Mouse (Mus musculus) stomach, postnatal 0 days (tissue): ENCODE measurements around the gene Fbxl17. TPM values are rescaled to one million over a fixed set of nuclear protein-coding genes. Genes with fewer than 3 reads are reported as not detected.

Experiments
- ATAC-seq: fragments of 200-750 bp; cut with Nextera tagmentation; 2 replicates; pipeline ENCODE4 v1.8.0; 2017; ENCODE audit not compliant: low FRiP score, low TSS enrichment
- DNase-seq: peaks from one replicate; pipeline ENCODE4 v3.0.0-alpha.2; 2016; ENCODE audit warnings: low spot score
- H3K27ac ChIP-seq: fragments of 300-500 bp; sonication (generic); replicated peaks from 2 replicates; pipeline ENCODE4 v1.5.1; 2014; ENCODE audit warnings: mild to moderate bottlenecking, control low read depth
- H3K27me3 ChIP-seq: fragments of 300-500 bp; sonication (generic); 2 replicates; pipeline ENCODE4 v1.6.1; 2014; ENCODE audit warnings: low read length; ENCODE audit not compliant: control insufficient read depth, insufficient read depth
- H3K36me3 ChIP-seq: fragments of 300-500 bp; sonication (generic); 2 replicates; pipeline ENCODE4 v1.6.1; 2014; ENCODE audit warnings: low read length, mixed read lengths; ENCODE audit not compliant: control insufficient read depth, insufficient read depth
- H3K4me1 ChIP-seq: fragments of 300-500 bp; sonication (generic); replicated peaks from 2 replicates; pipeline ENCODE4 v1.6.1; 2014; ENCODE audit warnings: antibody characterized with exemption; ENCODE audit not compliant: control insufficient read depth, insufficient read depth
- H3K4me2 ChIP-seq: fragments of 300-500 bp; sonication (generic); replicated peaks from 2 replicates; pipeline ENCODE4 v1.6.1; 2014; ENCODE audit warnings: low read depth, mild to moderate bottlenecking, control low read depth, moderate library complexity
- H3K4me3 ChIP-seq: fragments of 300-500 bp; sonication (generic); 2 replicates; pipeline ENCODE4 v1.5.1; 2014; ENCODE audit warnings: low read depth, low read length, control low read depth
- H3K9ac ChIP-seq: fragments of 300-500 bp; sonication (generic); 2 replicates; pipeline ENCODE4 v1.6.1; 2014; ENCODE audit warnings: mild to moderate bottlenecking, low read length, control low read depth, mixed read lengths
- H3K9me3 ChIP-seq: fragments of 300-500 bp; sonication (generic); 2 replicates; pipeline ENCODE4 v1.6.1; 2016; ENCODE audit warnings: low read length; ENCODE audit not compliant: control insufficient read depth
- CTCF ChIP-seq: IDR thresholded peaks from 2 replicates; pipeline ENCODE4 v1.5.1; 2016; ENCODE audit warnings: antibody characterized with exemption, low read depth, mild to moderate bottlenecking, moderate library complexity
- EP300 ChIP-seq: optimal IDR thresholded peaks from 2 replicates; pipeline ENCODE3; 2016; ENCODE audit warnings: antibody characterized with exemption
- WGBS: fragments of 180-500 bp; shearing (Covaris S2); extraction: QIAGEN DNeasy Blood & Tissue Kit; methylation state at CpG from one replicate; pipeline ENCODE4 v1.1.7; 2014; 5-methylcytosine and 5-hydroxymethylcytosine counted together
- polyA plus RNA-seq: library from polyadenylated mRNA; unstranded; fragments of >200 nt; fragmentation: Nextera tagmentation; extraction: Ambion mirVana; gene quantifications from 2 replicates; pipeline ENCODE4 v1.2.1, GENCODE M21; 2015

Gene Fbxl17
- polyA plus RNA-seq, 1 experiment from 2014 or later, result 3.6 TPM

GRCm38 (mm10) chr17:63272914-63273313 lies 226.9 kb downstream of the Fbxl17 start:
- H3K36me3 ChIP-seq, result no peaks in the 10 kb centered on the region
- TF ChIP-seq EP300, result no peak
- TF ChIP-seq CTCF, result no peak
- H3K9ac ChIP-seq, result no peak overlapping the region
- no peaks in the 10 kb centered on the region for H3K9me3 ChIP-seq
- no peaks in the 10 kb centered on the region for H3K27me3 ChIP-seq
- no peak overlapping the region for H3K4me2 ChIP-seq
- no peak overlapping the region for H3K4me3 ChIP-seq
- ATAC-seq, result no peak
- no peak for DNase-seq
- no peaks in the 10 kb centered on the region for H3K4me1 ChIP-seq
- no peak overlapping the region for H3K27ac ChIP-seq

GRCm38 (mm10) chr17:63271000-63271399 lies 228.8 kb downstream of the Fbxl17 start:
- no peak for ATAC-seq
- no peaks in the 10 kb centered on the region for H3K9me3 ChIP-seq
- no peak overlapping the region for H3K27ac ChIP-seq
- H3K4me3 ChIP-seq, result no peak overlapping the region
- TF ChIP-seq EP300 (no peak), CTCF (no peak)
- H3K27me3 ChIP-seq, result no peaks in the 10 kb centered on the region
- H3K4me1 ChIP-seq, result no peaks in the 10 kb centered on the region
- 59% methylated on average over 6 of the region's 6 CpGs for WGBS
- no peak for DNase-seq
- no peak overlapping the region for H3K4me2 ChIP-seq
- no peaks in the 10 kb centered on the region for H3K36me3 ChIP-seq
- H3K9ac ChIP-seq, result no peak overlapping the region

- H3K4me2 ChIP-seq, result no peak overlapping the region
- no peak overlapping the region for H3K27ac ChIP-seq
- TF ChIP-seq CTCF (no peak), EP300 (no peak)
- H3K4me1 ChIP-seq, result no peaks in the 10 kb centered on the region
- no peak overlapping the region for H3K4me3 ChIP-seq
- H3K9ac ChIP-seq, result no peak overlapping the region
- DNase-seq, result no peak
- H3K27me3 ChIP-seq, result no peaks in the 10 kb centered on the region
- 75% methylated on average over 5 of the region's 5 CpGs for WGBS
- ATAC-seq, result no peak
- no peaks in the 10 kb centered on the region for H3K36me3 ChIP-seq
- no peaks in the 10 kb centered on the region for H3K9me3 ChIP-seq
These were observed 229.3 kb downstream of the Fbxl17 start for GRCm38 (mm10) chr17:63270513-63270912.

GRCm38 (mm10) chr17:63262674-63263073 lies 237.1 kb downstream of the Fbxl17 start:
- H3K27me3 ChIP-seq, result no peaks in the 10 kb centered on the region
- WGBS, result 90% methylated on average over 5 of the region's 5 CpGs
- no peaks in the 10 kb centered on the region for H3K9me3 ChIP-seq
- H3K27ac ChIP-seq, result no peak overlapping the region
- no peak overlapping the region for H3K4me2 ChIP-seq
- no peaks in the 10 kb centered on the region for H3K36me3 ChIP-seq
- no peak for TF ChIP-seq EP300
- no peak for TF ChIP-seq CTCF
- no peak overlapping the region for H3K9ac ChIP-seq
- H3K4me1 ChIP-seq, result no peaks in the 10 kb centered on the region
- DNase-seq (no peak), ATAC-seq (no peak)
- H3K4me3 ChIP-seq, result no peak overlapping the region

GRCm38 (mm10) chr17:63261508-63262141 lies 238.2 kb downstream of the Fbxl17 start:
- Histone ChIP-seq H3K4me1 (no peaks in the 10 kb centered on the region), H3K9ac (no peak overlapping the region), H3K9me3 (no peaks in the 10 kb centered on the region), H3K4me3 (no peak overlapping the region), H3K27me3 (no peaks in the 10 kb centered on the region), H3K27ac (no peak overlapping the region), H3K36me3 (no peaks in the 10 kb centered on the region), H3K4me2 (no peak overlapping the region)
- ATAC-seq (no peak), DNase-seq (no peak)
- 88% methylated on average over 10 of the region's 10 CpGs for WGBS
- TF ChIP-seq CTCF, result no peak
- TF ChIP-seq EP300, result no peak

GRCm38 (mm10) chr17:63259091-63259490 lies 240.7 kb downstream of the Fbxl17 start:
- Histone ChIP-seq H3K4me1 (no peaks in the 10 kb centered on the region), H3K27me3 (no peaks in the 10 kb centered on the region), H3K36me3 (no peaks in the 10 kb centered on the region), H3K9ac (no peak overlapping the region), H3K4me3 (no peak overlapping the region), H3K4me2 (no peak overlapping the region), H3K9me3 (no peaks in the 10 kb centered on the region), H3K27ac (no peak overlapping the region)
- DNase-seq (no peak), ATAC-seq (no peak)
- TF ChIP-seq CTCF, result no peak
- TF ChIP-seq EP300, result no peak
- 80% methylated on average over 3 of the region's 3 CpGs for WGBS
